Mouse (Mus musculus): ENCODE data around the gene Shisal2a.

GRCm38 (mm10) chr4:108407621-108408020 is 24.5 kb upstream of the Shisal2a start:
- TF ChIP-seq CTCF (IDR thresholded peaks at IDR 0.05; ENCODE audit: low read depth, low read length): no peak
- no peak for TF ChIP-seq POLR2AphosphoS5 (IDR thresholded peaks at IDR 0.05; ENCODE audit: insufficient replicate concordance, low read depth, low read length)

Measured in G1E (cell line).